Mouse (Mus musculus) brain, embryonic 14.5 days (tissue): ENCODE measurements around the gene Nmnat3. TPM values are rescaled to one million over a fixed set of nuclear protein-coding genes. Genes with fewer than 3 reads are reported as not detected.

Experiments
- DNase-seq: peaks from one replicate; pipeline ENCODE4 v3.0.0-alpha.2; 2011; ENCODE audit warnings: low read depth
- CTCF ChIP-seq: fragments of 200-500 bp; IDR thresholded peaks from 2 replicates; pipeline ENCODE4 v1.5.1; 2012; ENCODE audit warnings: inconsistent platforms, mild to moderate bottlenecking, moderate library complexity, borderline replicate concordance; ENCODE audit not compliant: insufficient read depth, insufficient read length; ENCODE audit errors: extremely low read depth
- POLR2A ChIP-seq: fragments of 200-500 bp; IDR thresholded peaks from 2 replicates; pipeline ENCODE4 v1.6.1; 2012; ENCODE audit warnings: mild to moderate bottlenecking, inconsistent platforms, borderline replicate concordance; ENCODE audit not compliant: poor library complexity, insufficient read depth, insufficient read length, severe bottlenecking; ENCODE audit errors: extremely low read depth
- polyA plus RNA-seq: library from polyadenylated mRNA; depleted of rRNA; stranded (reverse); fragments of >200 nt; gene quantifications from 2 replicates; pipeline ENCODE4 v1.2.3, GENCODE M21; 2012

Gene Nmnat3
- polyA plus RNA-seq, 1 experiment = 1.1 TPM

GRCm38 (mm10) chr9:98289665-98290064 is 2.4 kb downstream of the Nmnat3 start:
- no peak for DNase-seq
- TF ChIP-seq CTCF (no peak), POLR2A (no peak)

- TF ChIP-seq POLR2A = no peak
- no peak for DNase-seq
Observed at GRCm38 (mm10) chr9:98290591-98290990, 3.4 kb downstream of the Nmnat3 start.

- peak; percentile 92 for DNase-seq
- TF ChIP-seq CTCF (no peak), POLR2A (no peak)
Observed at GRCm38 (mm10) chr9:98296383-98297201, 9.4 kb downstream of the Nmnat3 start.

- no peak for TF ChIP-seq POLR2A
- TF ChIP-seq CTCF = no peak
- DNase-seq = no peak
Observed at GRCm38 (mm10) chr9:98297234-98297936, 10.2 kb downstream of the Nmnat3 start.

GRCm38 (mm10) chr9:98297937-98298595 is 10.8 kb downstream of the Nmnat3 start:
- TF ChIP-seq CTCF (no peak), POLR2A (no peak)

GRCm38 (mm10) chr9:98298761-98299160 is 11.5 kb downstream of the Nmnat3 start:
- TF ChIP-seq CTCF (no peak), POLR2A (no peak)
- no peak for DNase-seq

More at GRCm38 (mm10) chr9:98297937-98298595, 10.8 kb downstream of the Nmnat3 start:
- DNase-seq = no peak

- no peak for DNase-seq
- TF ChIP-seq POLR2A = no peak
- TF ChIP-seq CTCF = no peak
Observed at GRCm38 (mm10) chr9:98299235-98299634, 12.0 kb downstream of the Nmnat3 start.

GRCm38 (mm10) chr9:98300582-98300981 is 13.3 kb downstream of the Nmnat3 start:
- TF ChIP-seq POLR2A (no peak), CTCF (no peak)
- DNase-seq = no peak

GRCm38 (mm10) chr9:98307011-98307410 is 19.8 kb downstream of the Nmnat3 start:
- DNase-seq = no peak
- TF ChIP-seq POLR2A (no peak), CTCF (no peak)

- no peak for DNase-seq
- TF ChIP-seq POLR2A (no peak), CTCF (no peak)
Observed at GRCm38 (mm10) chr9:98311316-98311965, 24.2 kb downstream of the Nmnat3 start.

- TF ChIP-seq POLR2A (no peak), CTCF (no peak)
- no peak for DNase-seq
Observed at GRCm38 (mm10) chr9:98312622-98313374, 25.6 kb downstream of the Nmnat3 start.
